In the genomic region with DNA sequence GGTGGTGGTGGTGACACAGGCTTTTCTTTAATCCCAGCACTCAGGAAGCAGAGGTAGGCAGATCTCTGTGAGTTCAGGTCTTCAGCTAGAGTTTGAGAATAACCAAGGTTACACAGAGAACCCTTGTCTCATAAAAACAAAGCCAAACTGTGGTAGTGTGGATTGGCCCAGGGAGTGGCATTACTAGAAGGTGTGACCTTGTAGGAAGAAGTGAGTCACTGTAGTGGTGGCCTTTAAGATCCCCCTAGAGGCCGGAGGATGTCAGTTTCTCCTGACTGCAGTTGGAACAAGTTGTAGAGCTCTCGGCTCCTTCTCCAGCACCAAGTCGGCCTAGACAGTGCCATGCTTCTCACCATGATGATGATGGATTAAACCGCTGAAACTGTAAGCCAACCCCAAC, we compare ENCODE assay signal across 15 mouse cellular contexts. TPM values are rescaled to one million over a fixed set of nuclear protein-coding genes. Genes with fewer than 3 reads are reported as not detected.
DNase-seq lines count a peak whose midpoint lies in the region; ATAC-seq and TF ChIP-seq lines count a peak whose summit lies in the region.
"Had no signal": no experiment of that assay in that cellular context is flagged by ENCODE, and none has a peak within 500 bp of the region (broad histone marks: within the 10 kb centered on the region; RNA-seq: fewer than 3 reads in every experiment).

A gene (plus strand): TSS at position 264 of the 400 bp plus-strand sequence.

- no peaks in the 10 kb centered on the region for H3K9me3 ChIP-seq in lung, embryonic 14.5 days (ENCODE audit: low read depth, low read length)
- H3K9me3 ChIP-seq in MEL (replicated peaks; ENCODE audit: insufficient read depth, low read length) = no peaks in the 10 kb centered on the region
- H3K9me3 ChIP-seq in midbrain, embryonic 15.5 days = no peaks in the 10 kb centered on the region
- H3K9me3 ChIP-seq: limb, embryonic 10.5 days; neural tube, embryonic 13.5 days had no signal

- TF ChIP-seq CTCF in lung, embryonic 14.5 days (IDR thresholded peaks at IDR 0.05; ENCODE audit: low read depth) = peak; percentile 27; the same call in 1 of the 2 replicates
- peak; percentile 28 to 51 (median 29); a peak in 5 of 6 replicates for TF ChIP-seq CTCF in MEL (IDR thresholded peaks at IDR 0.05 in 2 of 3, conservative IDR thresholded peaks at IDR 0.05 in 1 of 3; ENCODE audit: control insufficient read depth in 1 of 3, insufficient read depth in 1 of 3, low read depth in 2 of 3, low read length in 3 of 3, poor library complexity in 1 of 3, severe bottlenecking in 1 of 3)

- no peak within 1 kb of the TSS for H3K4me2 ChIP-seq in lung, embryonic 14.5 days
- H3K4me2 ChIP-seq in midbrain, embryonic 15.5 days = no peak within 1 kb of the TSS
- H3K4me2 ChIP-seq: neural tube, embryonic 13.5 days had no signal

- no peak for ATAC-seq in lung, embryonic 14.5 days (ENCODE audit: insufficient read depth)
- no peak for ATAC-seq in midbrain, embryonic 15.5 days (replicated peaks)

- no peak for DNase-seq in lung, embryonic 14.5 days
- DNase-seq in lung, postnatal 10 days = no peak
- DNase-seq in MEL (ENCODE audit: low read depth, low spot score) (peak; percentile 67), liver (peak; percentile 67)
- DNase-seq in natural killer cell, adult 2 months (ENCODE audit: low spot score in 2 of 2) = peak; percentile 61 to 70
- no peak for DNase-seq in frontal cortex, postnatal 36 days (ENCODE audit: low spot score in 2 of 2)
- no peak for DNase-seq in frontal cortex, adult 2 months (ENCODE audit: extremely low spot score in 1 of 2, low spot score in 1 of 2)
- DNase-seq: cerebellum, adult 8-10 months; gastrocnemius, postnatal 25 days; heart, postnatal 14 days; kidney, adult 18-20 months; right cerebral cortex, postnatal 14 days had no signal

- no peaks in the 10 kb centered on the region for H3K4me1 ChIP-seq in lung, embryonic 14.5 days (ENCODE audit: insufficient read depth)
- peaks cover 0 to 5% of the 10 kb centered on the region in 2 experiments; a peak in 1 of 4 replicates for H3K4me1 ChIP-seq in MEL (ENCODE audit: control insufficient read depth in 1 of 2, insufficient read depth in 2 of 2, low read length in 2 of 2)
- peaks cover 6% of the 10 kb centered on the region; the same call in 1 of the 2 replicates for H3K4me1 ChIP-seq in midbrain, embryonic 15.5 days

- no peak within 1 kb of the TSS for H3K27ac ChIP-seq in lung, embryonic 14.5 days (ENCODE audit: low read depth)
- no peak within 1 kb of the TSS for H3K27ac ChIP-seq in MEL (ENCODE audit: control insufficient read depth, low read depth, low read length)
- H3K27ac ChIP-seq in midbrain, embryonic 15.5 days = no peak within 1 kb of the TSS
- H3K27ac ChIP-seq: limb, embryonic 10.5 days; neural tube, embryonic 13.5 days had no signal

- H3K36me3 ChIP-seq in lung, embryonic 14.5 days (ENCODE audit: insufficient read depth) = no peaks in the 10 kb centered on the region
- peaks cover 0 to 2% of the 10 kb centered on the region in 2 experiments; a peak in 2 of 4 replicates for H3K36me3 ChIP-seq in MEL (ENCODE audit: control insufficient read depth in 1 of 2, insufficient read depth in 2 of 2, low read length in 2 of 2)
- no peaks in the 10 kb centered on the region for H3K36me3 ChIP-seq in midbrain, embryonic 15.5 days (replicated peaks)
- H3K36me3 ChIP-seq: limb, embryonic 10.5 days; neural tube, embryonic 13.5 days had no signal

- no peak within 1 kb of the TSS for H3K9ac ChIP-seq in lung, embryonic 14.5 days
- no peak within 1 kb of the TSS for H3K9ac ChIP-seq in MEL (ENCODE audit: control insufficient read depth, low read depth, low read length, poor library complexity, severe bottlenecking)
- no peak within 1 kb of the TSS for H3K9ac ChIP-seq in midbrain, embryonic 15.5 days
- H3K9ac ChIP-seq: neural tube, embryonic 13.5 days had no signal

- no peak for TF ChIP-seq POLR2A in MEL (IDR thresholded peaks at IDR 0.05; ENCODE audit: control insufficient read depth in 1 of 2, insufficient read depth in 1 of 2, low read depth in 1 of 2, low read length in 2 of 2, poor library complexity in 1 of 2)

- H3K79me2 ChIP-seq in MEL (ENCODE audit: control insufficient read depth, insufficient read depth, low read length, poor library complexity) = no peaks in the 10 kb centered on the region

- 69% methylated on average over 4 of the region's 4 CpGs for WGBS in lung, embryonic 14.5 days
- WGBS in midbrain, embryonic 15.5 days = 85% methylated on average over 4 of the region's 4 CpGs

- TF ChIP-seq EP300 in MEL (IDR thresholded peaks at IDR 0.05; ENCODE audit: low read depth in 1 of 2, low read length in 2 of 2) = no peak

- TF ChIP-seq RAD21 in MEL (IDR thresholded peaks at IDR 0.05; ENCODE audit: low read depth, low read length) = peak; percentile 14

- no peaks in the 10 kb centered on the region for H3K27me3 ChIP-seq in lung, embryonic 14.5 days (ENCODE audit: insufficient read depth, low read length)
- H3K27me3 ChIP-seq in MEL (ENCODE audit: control insufficient read depth in 1 of 2, insufficient read depth in 2 of 2, low read length in 2 of 2) = peaks cover 8 to 15% of the 10 kb centered on the region in 2 experiments
- H3K27me3 ChIP-seq in midbrain, embryonic 15.5 days (replicated peaks) = no peaks in the 10 kb centered on the region
- H3K27me3 ChIP-seq: neural tube, embryonic 13.5 days had no signal

- no peak within 1 kb of the TSS for H3K4me3 ChIP-seq in lung, embryonic 14.5 days (ENCODE audit: low read depth, low read length)
- no peak within 1 kb of the TSS for H3K4me3 ChIP-seq in MEL (ENCODE audit: control insufficient read depth in 1 of 2, insufficient read depth in 1 of 2, low read depth in 2 of 2, low read length in 2 of 2)
- no peak within 1 kb of the TSS for H3K4me3 ChIP-seq in midbrain, embryonic 15.5 days
- H3K4me3 ChIP-seq: limb, embryonic 10.5 days; neural tube, embryonic 13.5 days had no signal

TF ChIP-seq in MEL, 35 proteins besides CTCF, POLR2A, EP300 and RAD21:
- TF ChIP-seq POLR2AphosphoS2 (IDR thresholded peaks at IDR 0.05; ENCODE audit: low read length) (no peak), JUND (IDR thresholded peaks at IDR 0.05; ENCODE audit: low read depth, low read length) (no peak), SMC3 (IDR thresholded peaks at IDR 0.05; ENCODE audit: low read depth, low read length) (peak; percentile 30; the same call in 1 of the 2 replicates), NRF1 (IDR thresholded peaks at IDR 0.05; ENCODE audit: insufficient read depth, low read depth, low read length, poor library complexity, severe bottlenecking) (no peak), ELF1 (IDR thresholded peaks at IDR 0.05; ENCODE audit: low read depth, low read length) (no peak)

RNA-seq across cellular contexts. Expression of the gene that starts here (rescaled TPM):
- not detected in 2 replicates for polyA plus RNA-seq in lung, embryonic 14.5 days (2014; fragmentation: Nextera tagmentation; extraction: Ambion mirVana)
- total RNA-seq in MEL (2012; rRNA removed) = not detected in 2 replicates
- polyA plus RNA-seq in MEL (2012; ENCODE audit: insufficient read depth in 1 of 2, insufficient read length in 2 of 2, low read depth in 1 of 2, low replicate concordance in 2 of 2, missing spikeins in 1 of 2) = not detected
- polyA plus RNA-seq in midbrain, embryonic 15.5 days (2015; fragmentation: Nextera tagmentation; extraction: Ambion mirVana) = 0.09 and 0.10 TPM in 2 replicates
- polyA plus RNA-seq in frontal cortex, adult 2 months (2012; rRNA removed) = 0.22 and 0.23 TPM in 2 replicates
- total RNA-seq: gastrocnemius, postnatal 25 days; heart, postnatal 14 days had no signal
- polyA plus RNA-seq: limb, embryonic 10.5 days had no signal

Comparison
In these comparisons a context has a peak if more than half of its experiments do, and no peak if none do; other contexts are left out.
1. Peak in DNase-seq in MEL; RNA of the gene not detected or under 1 TPM.
2. DNase-seq: peak in liver (single experiment) and natural killer cell, adult 2 months (2 of 2); none in lung, embryonic 14.5 days (single experiment), lung, postnatal 10 days (single experiment), frontal cortex, postnatal 36 days (0 of 2) and frontal cortex, adult 2 months (0 of 2).